ENCODE assay signal across 24 mouse cellular contexts in genomic region chr2:74373938-74374337, GRCm38 (mm10).
"Had no signal": no experiment of that assay in that cellular context is flagged by ENCODE, and none has a peak within 500 bp of the region (broad histone marks: within the 10 kb centered on the region; RNA-seq: fewer than 3 reads in every experiment).

No protein-coding gene starts in this region.

- H3K9ac ChIP-seq: heart, embryonic 12.5 days; hindbrain, embryonic 13.5 days; intestine, embryonic 15.5 days; limb, embryonic 12.5 days had no signal

- DNase-seq: gastrocnemius, adult 2 months; gastrocnemius, postnatal 10 days; gastrocnemius, postnatal 25 days; heart, adult 18-20 months; heart, postnatal 10 days; heart, postnatal 4 days; kidney, adult 18-20 months; kidney, adult 8-10 months; kidney, postnatal 10 days; kidney, postnatal 25 days; kidney, postnatal 4 days; liver had no signal

- ATAC-seq: hindbrain, embryonic 16.5 days; inflammation-experienced regulatory T-cells, adult 6 months; intestine, embryonic 15.5 days; intestine, postnatal 0 days had no signal

- H3K4me3 ChIP-seq: gastrocnemius, adult 2 months; heart, embryonic 10.5 days; heart, embryonic 12.5 days; hindbrain, embryonic 10.5 days; hindbrain, embryonic 13.5 days; intestine, embryonic 15.5 days; layer of hippocampus, adult 2 months; left cerebral cortex, adult 2 months; limb, embryonic 10.5 days; limb, embryonic 12.5 days had no signal

- H3K27ac ChIP-seq: gastrocnemius, adult 2 months; heart, embryonic 10.5 days; hindbrain, embryonic 10.5 days; hindbrain, embryonic 13.5 days; intestine, embryonic 15.5 days; layer of hippocampus, adult 2 months; left cerebral cortex, adult 2 months; limb, embryonic 10.5 days; limb, embryonic 12.5 days had no signal

- H3K4me1 ChIP-seq: heart, embryonic 10.5 days; heart, embryonic 12.5 days; hindbrain, embryonic 10.5 days; intestine, embryonic 15.5 days; limb, embryonic 12.5 days had no signal

- H3K4me2 ChIP-seq: heart, embryonic 12.5 days; hindbrain, embryonic 13.5 days; intestine, embryonic 15.5 days; limb, embryonic 12.5 days had no signal

- H3K9me3 ChIP-seq: heart, embryonic 10.5 days; hindbrain, embryonic 10.5 days; hindbrain, embryonic 13.5 days; intestine, embryonic 15.5 days; limb, embryonic 10.5 days had no signal

- H3K36me3 ChIP-seq: heart, embryonic 10.5 days; heart, embryonic 12.5 days; hindbrain, embryonic 10.5 days; hindbrain, embryonic 13.5 days; intestine, embryonic 15.5 days; limb, embryonic 10.5 days; limb, embryonic 12.5 days had no signal

- H3K27me3 ChIP-seq: heart, embryonic 12.5 days; hindbrain, embryonic 13.5 days; intestine, embryonic 15.5 days; limb, embryonic 12.5 days had no signal
